Mouse (Mus musculus) brain, embryonic 14.5 days (tissue): ENCODE results near the gene Ovch2. TPM values are rescaled to one million over a fixed set of nuclear protein-coding genes. Genes with fewer than 3 reads are reported as not detected.
A peak's percentile ranks its signal among the peaks of the same experiment; 100 is the strongest.
"Not testable (repeated sequence)": the region's sequence is repeated elsewhere in the genome, so short reads cannot be mapped to it uniquely, and the experiment has no call there.

Experiments
- DNase-seq: peaks from one replicate; pipeline ENCODE4 v3.0.0-alpha.2; 2011; ENCODE audit warnings: low read depth
- CTCF ChIP-seq: fragments of 200-500 bp; IDR thresholded peaks from 2 replicates; pipeline ENCODE4 v1.5.1; 2012; ENCODE audit warnings: inconsistent platforms, mild to moderate bottlenecking, moderate library complexity, borderline replicate concordance; ENCODE audit not compliant: insufficient read depth, insufficient read length; ENCODE audit errors: extremely low read depth
- POLR2A ChIP-seq: fragments of 200-500 bp; IDR thresholded peaks from 2 replicates; pipeline ENCODE4 v1.6.1; 2012; ENCODE audit warnings: mild to moderate bottlenecking, inconsistent platforms, borderline replicate concordance; ENCODE audit not compliant: poor library complexity, insufficient read depth, insufficient read length, severe bottlenecking; ENCODE audit errors: extremely low read depth
- polyA plus RNA-seq: library from polyadenylated mRNA; depleted of rRNA; stranded (reverse); fragments of >200 nt; gene quantifications from 2 replicates; pipeline ENCODE4 v1.2.3, GENCODE M21; 2012; rRNA removed

Ovch2 gene
- 0.04 TPM in 1 of 2 replicates, not detected in the other for polyA plus RNA-seq

DNA sequence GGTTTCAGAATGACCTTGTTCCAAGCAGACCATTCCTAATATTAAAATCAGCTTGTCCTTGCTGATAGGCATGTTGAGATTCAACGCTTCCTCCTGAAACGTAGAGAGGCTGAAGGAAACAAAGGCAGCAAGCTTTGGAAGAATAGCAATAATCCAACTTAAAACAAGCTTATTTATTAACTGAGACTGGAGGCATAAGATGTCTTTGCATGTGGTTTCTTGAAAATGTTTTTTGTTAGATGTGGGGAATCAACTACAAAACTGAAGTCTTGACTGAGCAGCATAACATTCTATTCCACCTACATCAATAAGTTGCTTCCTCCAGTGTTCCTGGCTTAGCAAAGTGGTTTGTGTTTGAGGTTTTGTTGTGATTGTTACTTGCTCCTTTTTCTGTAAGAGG is at the start of gene Ovch2:
Ovch2 (minus strand) TSS at position 101 of the 400 bp plus-strand sequence.
- TF ChIP-seq POLR2A (no peak), CTCF (no peak)

DNA sequence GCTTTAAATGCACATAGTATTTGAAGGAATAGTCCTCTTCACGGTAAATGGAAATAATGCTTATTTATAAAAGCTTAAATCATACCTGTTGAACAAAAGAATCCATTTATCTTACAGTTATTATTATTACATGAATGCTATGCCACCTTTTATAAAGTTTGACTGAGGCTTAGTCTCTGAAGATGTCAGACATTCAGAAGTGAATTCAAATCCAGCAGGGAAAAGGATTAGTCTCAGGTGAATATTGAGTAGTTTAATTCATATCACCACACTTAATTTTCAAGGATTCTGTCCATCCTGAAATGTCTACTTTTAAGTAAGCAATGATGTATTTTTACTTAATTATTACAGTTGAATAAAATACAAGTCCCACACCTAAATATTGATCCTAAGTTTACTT is 46.4 kb upstream of the Ovch2 start, which contains the start of gene Olfr470:
Olfr470 (minus strand) TSS at position 101 of the 400 bp plus-strand sequence.
- not testable (repeated sequence) for DNase-seq

More for the DNA sequence above, at the start of gene Ovch2:
- no peak for DNase-seq

GRCm38 (mm10) chr7:107841719-107842118 is 40.7 kb upstream of the Ovch2 start:
- DNase-seq, result peak; percentile 31
- TF ChIP-seq POLR2A (no peak), CTCF (no peak)

DNA sequence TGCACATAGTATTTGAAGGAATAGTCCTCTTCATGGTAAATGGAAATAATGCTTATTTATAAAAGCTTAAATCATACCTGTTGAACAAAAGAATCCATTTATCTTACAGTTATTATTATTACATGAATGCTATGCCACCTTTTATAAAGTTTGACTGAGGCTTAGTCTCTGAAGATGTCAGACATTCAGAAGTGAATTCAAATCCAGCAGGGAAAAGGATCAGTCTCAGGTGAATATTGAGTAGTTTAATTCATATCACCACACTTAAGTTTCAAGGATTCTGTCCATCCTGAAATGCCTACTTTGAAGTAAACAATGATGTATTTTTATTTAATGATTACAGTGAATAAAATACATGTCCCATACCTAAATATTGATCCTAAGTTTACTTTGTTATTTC is 24.4 kb upstream of the Ovch2 start, which contains the start of gene Olfr469:
Olfr469 (minus strand) TSS at position 101 of the 400 bp plus-strand sequence.
- not testable (repeated sequence) for DNase-seq

GRCm38 (mm10) chr7:107823867-107824266 is 22.9 kb upstream of the Ovch2 start:
- not testable (repeated sequence) for DNase-seq

DNA sequence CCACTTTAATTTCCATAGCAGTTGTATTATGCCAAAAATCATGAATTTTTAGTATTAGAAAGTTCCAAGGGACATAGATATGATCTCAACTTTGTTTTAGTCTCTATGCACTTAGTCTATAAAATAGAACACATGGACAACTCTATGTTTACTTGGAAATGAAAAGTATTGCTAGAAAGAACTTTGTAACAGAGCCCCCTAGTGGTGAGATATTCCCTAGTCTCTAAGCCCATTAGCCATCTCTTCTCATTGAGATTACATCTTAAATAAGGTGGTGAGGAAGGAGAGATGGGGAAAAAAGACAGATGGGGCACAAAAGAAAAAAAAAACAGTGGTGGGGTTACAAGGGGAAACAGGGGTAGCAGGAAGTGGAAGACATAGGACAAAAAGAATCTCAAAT is 18.4 kb upstream of the Ovch2 start:
- TF ChIP-seq POLR2A, result no peak
- no peak for TF ChIP-seq CTCF
- DNase-seq, result peak; percentile 10

DNA sequence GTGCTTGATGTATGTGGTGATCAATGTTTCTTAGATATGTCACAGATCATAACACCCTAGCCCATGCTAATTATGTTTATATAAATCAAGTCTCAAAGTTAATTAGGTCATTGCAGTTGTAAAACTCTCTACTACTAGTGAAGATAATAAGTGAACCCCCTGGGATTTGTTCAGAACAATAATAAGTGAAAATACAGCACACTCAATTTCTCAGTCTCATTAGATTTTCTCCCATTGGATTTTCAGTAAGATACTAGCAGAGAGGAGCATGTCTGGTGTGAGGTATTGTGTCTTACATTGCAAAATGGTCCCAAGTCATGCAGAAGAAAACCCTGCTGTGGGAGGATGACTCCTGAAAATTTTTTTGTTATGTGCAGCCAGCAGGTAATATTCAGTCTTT is 11.0 kb upstream of the Ovch2 start, which contains the start of gene Olfr467:
Olfr467 (plus strand) TSS at position 301 of the 400 bp plus-strand sequence.
- no peak for DNase-seq
- no peak for TF ChIP-seq POLR2A
- TF ChIP-seq CTCF, result no peak

- no peak for DNase-seq
- TF ChIP-seq CTCF (no peak), POLR2A (no peak)
Observed at GRCm38 (mm10) chr7:107802138-107802537, 1.1 kb upstream of the Ovch2 start.

GRCm38 (mm10) chr7:107796500-107796899 is 4.5 kb downstream of the Ovch2 start:
- DNase-seq, result no peak

DNA sequence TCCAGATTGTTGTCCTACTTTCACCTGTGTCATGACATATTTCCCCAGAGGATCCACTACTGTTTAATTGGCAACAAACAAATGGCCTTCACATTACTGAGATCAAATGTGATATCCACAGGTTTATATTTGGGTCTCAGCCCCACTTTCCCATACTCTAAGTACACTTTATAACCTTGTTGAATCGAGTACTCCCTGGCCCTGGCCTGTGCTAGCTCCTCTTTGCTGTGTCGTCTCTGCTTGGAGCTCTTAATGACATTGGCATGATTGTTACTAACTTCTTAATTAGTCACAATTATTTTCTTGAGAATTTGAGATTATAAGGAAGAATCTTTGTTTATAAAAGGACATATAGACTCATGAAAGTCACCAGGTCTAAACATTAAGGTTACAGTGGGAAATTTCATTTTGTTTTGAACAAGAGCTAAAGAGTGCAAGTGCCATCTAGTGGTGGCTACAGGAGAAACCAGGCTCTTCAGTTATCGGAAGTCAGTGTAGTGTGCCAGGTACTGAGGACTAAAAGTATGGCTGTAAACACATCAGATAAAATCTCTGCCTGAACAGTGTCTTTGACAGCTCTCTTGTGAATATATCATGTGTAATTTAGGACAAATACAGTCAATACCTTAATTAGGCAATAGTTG is 12.9 kb downstream of the Ovch2 start:
- DNase-seq, result peak; percentile 67
- TF ChIP-seq POLR2A (no peak), CTCF (peak; percentile 69; the same call in 1 of the 2 replicates)

More at GRCm38 (mm10) chr7:107796500-107796899, 4.5 kb downstream of the Ovch2 start:
- TF ChIP-seq POLR2A (no peak), CTCF (no peak)

- peak; percentile 39 for DNase-seq
Observed at GRCm38 (mm10) chr7:107779611-107780010, 21.4 kb downstream of the Ovch2 start.

DNA sequence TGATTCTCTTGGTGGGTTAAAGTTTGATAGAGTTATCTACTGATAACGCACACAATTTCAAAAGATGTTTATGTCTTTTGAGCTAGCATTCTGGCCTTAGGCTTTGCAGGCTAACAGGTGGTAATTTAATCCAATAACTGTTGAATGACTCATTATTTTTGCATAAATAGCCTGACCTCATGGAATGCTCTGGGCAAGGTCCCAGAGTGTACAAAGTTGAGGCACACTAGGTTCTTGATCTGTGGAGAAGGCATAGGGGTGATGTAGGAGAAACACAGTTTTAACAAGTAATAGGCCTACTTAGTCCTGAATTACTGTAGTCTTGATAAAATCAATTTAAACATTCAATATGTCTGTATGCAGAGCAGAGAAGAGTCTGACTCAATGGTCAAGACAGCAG is 22.8 kb downstream of the Ovch2 start:
- TF ChIP-seq CTCF, result no peak
- TF ChIP-seq POLR2A, result no peak
- DNase-seq, result no peak

More at GRCm38 (mm10) chr7:107779611-107780010, 21.4 kb downstream of the Ovch2 start:
- TF ChIP-seq POLR2A (no peak), CTCF (peak; percentile 69; the same call in 1 of the 2 replicates)
